Mouse (Mus musculus): ENCODE results near the gene Tph1. TPM values are rescaled to one million over a fixed set of nuclear protein-coding genes. Genes with fewer than 3 reads are reported as not detected.
"Not testable (repeated sequence)": the region's sequence is repeated elsewhere in the genome, so short reads cannot be mapped to it uniquely, and the experiment has no call there.

The Tph1 gene
- total RNA-seq (2021), result under 1 TPM; 0.37 to 0.73 TPM
- long read RNA-seq, experiment 1, partial matches to known transcripts, result 0 of 1 reads
- long read RNA-seq, experiment 1, other reads (novel, unspliced or antisense), result 1 of 1 reads
- long read RNA-seq, experiment 2, partial matches to known transcripts, result 0 of 1 reads
- long read RNA-seq, experiment 2, other reads (novel, unspliced or antisense), result 0 of 1 reads

- no peak for DNase-seq (ENCODE audit: low spot score in 2 of 2)
Measured at GRCm38 (mm10) chr7:46672160-46672672, at the start of gene Tph1. Gene Tph1 (minus strand): TSS chr7:46672537.

GRCm38 (mm10) chr7:46720460-46720859 is 48.1 kb upstream of the Tph1 start:
- no peak for DNase-seq (ENCODE audit: low spot score in 2 of 2)

- DNase-seq (ENCODE audit: low spot score in 2 of 2), result no peak
Measured at GRCm38 (mm10) chr7:46719526-46719925, 47.2 kb upstream of the Tph1 start.

- no peak for DNase-seq (ENCODE audit: low spot score in 2 of 2)
Measured at GRCm38 (mm10) chr7:46718591-46719270, 46.4 kb upstream of the Tph1 start.

GRCm38 (mm10) chr7:46716897-46717296 is 44.6 kb upstream of the Tph1 start:
- no peak for DNase-seq (ENCODE audit: low spot score in 2 of 2)

- DNase-seq (ENCODE audit: low spot score in 2 of 2), result no peak
Measured at GRCm38 (mm10) chr7:46715600-46715999, 43.3 kb upstream of the Tph1 start, which contains the start of gene Saa3. Gene Saa3 (minus strand): TSS chr7:46715700.

- peak in 1 of 2 experiments; percentile 38 for DNase-seq (ENCODE audit: low spot score in 2 of 2)
Measured at GRCm38 (mm10) chr7:46714518-46714917, 42.2 kb upstream of the Tph1 start.

- DNase-seq (ENCODE audit: low spot score in 2 of 2), result no peak
Measured at GRCm38 (mm10) chr7:46712250-46712649, 39.9 kb upstream of the Tph1 start.

- DNase-seq (ENCODE audit: low spot score in 2 of 2), result peak; percentile 64 to 77
Measured at GRCm38 (mm10) chr7:46710390-46710844, 38.1 kb upstream of the Tph1 start, which contains the start of gene Saal1. Gene Saal1 (minus strand): TSS chr7:46710680.

- no peak for DNase-seq (ENCODE audit: low spot score in 2 of 2)
Measured at GRCm38 (mm10) chr7:46700521-46701025, 28.2 kb upstream of the Tph1 start.

GRCm38 (mm10) chr7:46696754-46697153 is 24.4 kb upstream of the Tph1 start:
- DNase-seq (ENCODE audit: low spot score in 2 of 2), result no peak

- DNase-seq (ENCODE audit: low spot score in 2 of 2), result no peak
Measured at GRCm38 (mm10) chr7:46686827-46687226, 14.5 kb upstream of the Tph1 start.

- no peak for DNase-seq (ENCODE audit: low spot score in 2 of 2)
Measured at GRCm38 (mm10) chr7:46680732-46681131, 8.4 kb upstream of the Tph1 start.

GRCm38 (mm10) chr7:46679044-46679443 is 6.7 kb upstream of the Tph1 start:
- DNase-seq (ENCODE audit: low spot score in 2 of 2), result not testable (repeated sequence)

- DNase-seq (ENCODE audit: low spot score in 2 of 2), result no peak
Measured at GRCm38 (mm10) chr7:46678417-46678816, 6.1 kb upstream of the Tph1 start.

GRCm38 (mm10) chr7:46676808-46677360 is 4.5 kb upstream of the Tph1 start:
- no peak for DNase-seq (ENCODE audit: low spot score in 2 of 2)

- DNase-seq (ENCODE audit: low spot score in 2 of 2), result no peak
Measured at GRCm38 (mm10) chr7:46675886-46676285, 3.5 kb upstream of the Tph1 start.

- DNase-seq (ENCODE audit: low spot score in 2 of 2), result no peak
Measured at GRCm38 (mm10) chr7:46675061-46675460, 2.7 kb upstream of the Tph1 start.

- DNase-seq (ENCODE audit: low spot score in 2 of 2), result no peak
Measured at GRCm38 (mm10) chr7:46667256-46667655, 5.1 kb downstream of the Tph1 start.

GRCm38 (mm10) chr7:46665236-46665635 is 7.1 kb downstream of the Tph1 start:
- no peak for DNase-seq (ENCODE audit: low spot score in 2 of 2)

- no peak for DNase-seq (ENCODE audit: low spot score in 2 of 2)
Measured at GRCm38 (mm10) chr7:46661591-46662090, 10.7 kb downstream of the Tph1 start.

- DNase-seq (ENCODE audit: low spot score in 2 of 2), result no peak
Measured at GRCm38 (mm10) chr7:46652279-46652678, 20.1 kb downstream of the Tph1 start.

All from adrenal gland, postnatal 4 days (tissue).